Mouse (Mus musculus) embryonic facial prominence, embryonic 11.5 days (tissue): ENCODE data around the gene Mast4. TPM values are rescaled to one million over a fixed set of nuclear protein-coding genes. Genes with fewer than 3 reads are reported as not detected.

ENCODE experiments used
- ATAC-seq: fragments of 200-750 bp; cut with Nextera tagmentation; replicated peaks from 2 replicates; pipeline ENCODE4 v1.8.0; 2017; ENCODE audit warnings: low read depth; ENCODE audit not compliant: insufficient number of reproducible peaks, low FRiP score, low TSS enrichment
- DNase-seq: peaks from one replicate; pipeline ENCODE4 v3.0.0-alpha.2; 2015; ENCODE audit warnings: low spot score
- H3K27ac ChIP-seq: fragments of 300-500 bp; sonication (generic); replicated peaks from 2 replicates; pipeline ENCODE4 v1.5.1; 2014; ENCODE audit warnings: mild to moderate bottlenecking, low read depth, low read length, control low read depth
- H3K27me3 ChIP-seq: fragments of 300-500 bp; sonication (generic); 2 replicates; pipeline ENCODE4 v1.6.1; 2014; ENCODE audit warnings: mild to moderate bottlenecking, low read length, moderate library complexity, mixed read lengths; ENCODE audit not compliant: control insufficient read depth, insufficient read depth
- H3K36me3 ChIP-seq: fragments of 300-500 bp; sonication (generic); replicated peaks from 2 replicates; pipeline ENCODE4 v1.6.1; 2014; ENCODE audit warnings: low read depth, mild to moderate bottlenecking, low read length, moderate library complexity, mixed read lengths; ENCODE audit not compliant: control insufficient read depth, insufficient read depth
- H3K4me1 ChIP-seq: fragments of 300-500 bp; sonication (generic); 2 replicates; pipeline ENCODE4 v1.6.1; 2014; ENCODE audit warnings: low read length, mixed read lengths; ENCODE audit not compliant: control insufficient read depth, insufficient read depth
- H3K4me2 ChIP-seq: fragments of 300-500 bp; sonication (generic); 2 replicates; pipeline ENCODE4 v1.6.1; 2014; ENCODE audit warnings: low read depth, mild to moderate bottlenecking, control low read depth, low read length, moderate library complexity
- H3K4me3 ChIP-seq: fragments of 300-500 bp; sonication (generic); 2 replicates; pipeline ENCODE4 v1.5.1; 2014; ENCODE audit warnings: low read depth, low read length, control low read depth
- H3K9ac ChIP-seq: fragments of 300-500 bp; sonication (generic); replicated peaks from 2 replicates; pipeline ENCODE4 v1.6.1; 2014; ENCODE audit warnings: mild to moderate bottlenecking, control low read depth, low read length
- H3K9me3 ChIP-seq: fragments of 300-500 bp; sonication (generic); replicated peaks from 2 replicates; pipeline ENCODE4 v1.6.1; 2016; ENCODE audit warnings: mild to moderate bottlenecking, low read length, inconsistent platforms, mixed read lengths; ENCODE audit not compliant: control insufficient read depth
- WGBS: fragments of 180-500 bp; shearing (Covaris S2); extraction: QIAGEN DNeasy Blood & Tissue Kit; methylation state at CpG from one replicate; pipeline ENCODE4 v1.1.7; 2014; 5-methylcytosine and 5-hydroxymethylcytosine counted together
- polyA plus RNA-seq: library from polyadenylated mRNA; unstranded; fragments of >200 nt; fragmentation: Nextera tagmentation; extraction: Ambion mirVana; gene quantifications from 2 replicates; pipeline ENCODE4 v1.2.1, GENCODE M21; 2014

Mast4 gene
- polyA plus RNA-seq, 1 experiment from 2014 or later = 17.1 TPM

DNA sequence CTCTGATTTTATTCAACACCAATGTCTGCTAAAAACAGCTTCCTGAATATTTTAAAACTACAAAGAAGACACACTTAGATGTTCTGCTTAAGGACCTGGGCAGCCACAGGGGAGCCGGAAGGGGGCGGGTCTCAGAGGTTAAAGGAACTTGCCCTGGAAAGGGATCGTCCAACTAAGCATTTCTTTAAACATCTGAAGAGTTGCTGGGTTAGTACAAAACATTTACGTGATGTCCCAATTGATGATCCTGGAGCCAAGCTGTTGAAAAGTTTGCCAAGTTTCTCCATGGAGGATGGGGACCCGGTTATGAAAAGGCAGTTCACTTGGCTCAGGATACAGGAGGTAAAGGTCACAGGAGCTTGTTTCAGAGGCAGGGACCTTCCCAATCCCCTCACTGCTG lies 48.5 kb downstream of the Mast4 start:
- ATAC-seq (no peak), DNase-seq (no peak)
- WGBS = 72% methylated on average over 5 of the region's 5 CpGs
- H3K36me3 ChIP-seq = no peaks in the 10 kb centered on the region
- no peak overlapping the region for H3K4me3 ChIP-seq
- no peaks in the 10 kb centered on the region for H3K9me3 ChIP-seq
- H3K4me2 ChIP-seq = no peak overlapping the region
- no peaks in the 10 kb centered on the region for H3K4me1 ChIP-seq
- H3K9ac ChIP-seq = no peak overlapping the region
- H3K27ac ChIP-seq = no peak overlapping the region
- no peaks in the 10 kb centered on the region for H3K27me3 ChIP-seq

DNA sequence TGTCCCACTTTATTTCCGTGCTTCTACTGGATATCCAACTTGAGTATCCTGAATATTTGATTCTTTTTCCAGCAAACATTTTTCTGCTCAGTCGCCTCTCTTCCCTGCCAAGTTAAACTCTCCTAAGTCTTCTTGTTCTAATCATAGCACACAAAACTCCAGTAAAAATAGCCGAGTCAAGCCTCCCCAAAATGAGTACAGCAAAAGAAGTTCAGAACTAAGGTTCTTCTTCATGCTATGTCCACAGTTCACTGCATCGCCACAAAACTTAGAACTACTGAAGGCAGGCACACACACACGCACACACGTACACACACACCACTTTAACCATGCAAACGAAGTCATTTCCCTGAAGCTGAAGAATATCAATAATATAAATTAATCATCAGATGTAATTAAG lies 49.3 kb downstream of the Mast4 start:
- 94% methylated on average over 7 of the region's 7 CpGs for WGBS
- H3K4me3 ChIP-seq = no peak overlapping the region
- no peak for ATAC-seq

DNA sequence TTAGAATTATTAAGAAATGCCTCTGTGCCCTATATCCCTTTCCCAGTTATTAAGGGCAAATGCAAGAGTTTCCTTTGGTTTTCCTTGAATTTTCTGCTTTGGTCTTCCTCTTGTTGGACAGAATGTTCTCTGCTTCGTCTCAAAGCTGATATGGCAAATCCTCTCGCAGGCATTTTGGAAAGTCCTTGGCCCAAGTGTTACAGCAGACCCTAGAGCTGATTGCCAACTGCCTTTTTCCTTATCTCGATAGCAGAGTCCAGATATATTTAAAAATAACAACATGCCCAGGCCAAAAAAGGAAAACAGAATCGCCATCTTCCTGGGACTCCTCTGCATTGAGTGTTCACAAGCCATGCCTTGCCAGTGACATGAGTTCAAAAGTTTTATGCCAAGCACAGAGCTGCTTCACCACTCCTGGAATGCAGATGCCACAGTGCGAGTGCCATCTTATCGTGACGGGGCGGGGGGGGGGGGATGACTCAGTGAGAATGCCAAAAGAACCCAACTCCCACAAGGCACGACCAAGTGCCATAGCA lies 63.4 kb downstream of the Mast4 start:
- WGBS = 87% methylated on average over 9 of the region's 9 CpGs

More for the DNA sequence above, 49.3 kb downstream of the Mast4 start:
- Histone ChIP-seq H3K9me3 (no peaks in the 10 kb centered on the region), H3K27ac (no peak overlapping the region), H3K36me3 (no peaks in the 10 kb centered on the region), H3K4me1 (no peaks in the 10 kb centered on the region), H3K27me3 (no peaks in the 10 kb centered on the region), H3K4me2 (no peak overlapping the region), H3K9ac (no peak overlapping the region)
- no peak for DNase-seq

DNA sequence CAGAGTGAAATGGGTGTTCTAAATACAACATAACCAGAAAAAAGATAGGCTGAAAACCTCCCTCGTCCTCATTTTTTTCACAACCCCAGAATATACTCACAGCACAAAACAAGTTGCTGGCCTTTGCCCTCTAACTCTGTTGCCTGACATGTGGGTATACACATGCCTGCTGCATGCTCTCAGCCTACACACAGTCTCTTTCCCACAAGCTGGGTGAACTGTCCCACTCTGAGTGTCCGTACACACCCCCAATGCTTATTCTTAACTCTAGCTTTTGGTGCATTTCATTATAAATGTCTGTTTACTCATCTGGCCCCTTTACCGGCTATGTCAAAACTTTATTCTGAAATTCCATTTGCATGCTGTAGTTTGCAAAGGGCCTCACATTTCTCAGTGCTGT lies 71.6 kb downstream of the Mast4 start:
- DNase-seq = no peak
- ATAC-seq = no peak
- no peaks in the 10 kb centered on the region for H3K4me1 ChIP-seq
- H3K27me3 ChIP-seq = no peaks in the 10 kb centered on the region
- H3K4me2 ChIP-seq = no peak overlapping the region
- no peak overlapping the region for H3K4me3 ChIP-seq
- no peak overlapping the region for H3K27ac ChIP-seq
- WGBS = 79% methylated on average over 3 of the region's 3 CpGs
- no peaks in the 10 kb centered on the region for H3K9me3 ChIP-seq
- H3K36me3 ChIP-seq = no peaks in the 10 kb centered on the region
- no peak overlapping the region for H3K9ac ChIP-seq

More for the DNA sequence above, 63.4 kb downstream of the Mast4 start:
- H3K27ac ChIP-seq = no peak overlapping the region
- no peak overlapping the region for H3K9ac ChIP-seq
- H3K4me3 ChIP-seq = no peak overlapping the region
- DNase-seq (no peak), ATAC-seq (no peak)
- no peak overlapping the region for H3K4me2 ChIP-seq
- H3K27me3 ChIP-seq = no peaks in the 10 kb centered on the region
- no peaks in the 10 kb centered on the region for H3K36me3 ChIP-seq
- no peaks in the 10 kb centered on the region for H3K9me3 ChIP-seq
- no peaks in the 10 kb centered on the region; the same call in 1 of the 2 replicates for H3K4me1 ChIP-seq

DNA sequence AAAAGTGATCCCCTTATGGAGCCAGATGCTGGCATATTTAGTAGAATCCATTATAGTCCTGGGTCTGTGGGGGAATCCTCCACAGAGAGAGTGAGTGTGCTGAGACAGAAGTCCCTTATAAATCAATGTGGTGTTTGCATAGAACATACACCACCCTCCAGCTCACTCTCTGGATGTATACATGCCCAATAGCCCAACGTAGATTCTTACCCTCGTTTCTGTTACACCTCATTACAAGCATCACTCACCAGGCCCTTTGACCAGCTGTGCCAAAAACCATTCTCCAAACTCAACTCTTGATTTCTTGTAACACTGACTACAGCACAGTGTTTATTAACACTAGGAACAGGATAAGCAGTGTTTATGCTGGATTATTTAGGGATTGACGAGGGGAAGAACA lies 72.2 kb downstream of the Mast4 start:
- no peaks in the 10 kb centered on the region for H3K4me1 ChIP-seq
- H3K9ac ChIP-seq = no peak overlapping the region
- no peaks in the 10 kb centered on the region for H3K9me3 ChIP-seq
- no peak overlapping the region for H3K4me2 ChIP-seq
- H3K27ac ChIP-seq = no peak overlapping the region
- no peaks in the 10 kb centered on the region for H3K27me3 ChIP-seq
- no peak for DNase-seq
- no peak overlapping the region for H3K4me3 ChIP-seq
- no peak for ATAC-seq
- H3K36me3 ChIP-seq = no peaks in the 10 kb centered on the region
- WGBS = 73% methylated on average over 3 of the region's 3 CpGs

DNA sequence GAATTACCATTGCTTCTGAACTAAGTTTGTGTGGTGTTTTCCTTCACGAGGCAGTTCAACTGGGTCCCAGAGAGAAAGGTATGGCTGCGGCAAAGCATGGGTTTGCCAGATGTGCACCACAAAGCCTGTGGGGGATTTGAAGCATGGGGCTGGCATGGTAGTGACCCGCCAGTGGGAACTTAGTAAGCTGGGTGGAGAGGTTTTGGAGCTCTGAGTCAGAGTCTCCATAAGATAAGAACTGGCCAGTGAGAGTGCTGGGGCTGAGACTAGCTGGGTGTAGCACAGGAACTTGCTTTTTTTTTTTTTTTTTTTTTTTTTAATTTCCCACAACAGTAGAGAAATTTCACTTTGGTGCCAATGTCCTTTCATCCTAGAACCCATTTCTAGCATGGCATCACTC lies 73.9 kb downstream of the Mast4 start:
- no peak overlapping the region for H3K9ac ChIP-seq
- ATAC-seq = no peak
- no peaks in the 10 kb centered on the region for H3K4me1 ChIP-seq
- H3K4me2 ChIP-seq = no peak overlapping the region
- no peak overlapping the region for H3K4me3 ChIP-seq
- WGBS = 80% methylated on average over 3 of the region's 3 CpGs
- no peak for DNase-seq
- H3K27ac ChIP-seq = no peak overlapping the region
- H3K36me3 ChIP-seq = no peaks in the 10 kb centered on the region
- no peaks in the 10 kb centered on the region for H3K27me3 ChIP-seq
- H3K9me3 ChIP-seq = no peaks in the 10 kb centered on the region

DNA sequence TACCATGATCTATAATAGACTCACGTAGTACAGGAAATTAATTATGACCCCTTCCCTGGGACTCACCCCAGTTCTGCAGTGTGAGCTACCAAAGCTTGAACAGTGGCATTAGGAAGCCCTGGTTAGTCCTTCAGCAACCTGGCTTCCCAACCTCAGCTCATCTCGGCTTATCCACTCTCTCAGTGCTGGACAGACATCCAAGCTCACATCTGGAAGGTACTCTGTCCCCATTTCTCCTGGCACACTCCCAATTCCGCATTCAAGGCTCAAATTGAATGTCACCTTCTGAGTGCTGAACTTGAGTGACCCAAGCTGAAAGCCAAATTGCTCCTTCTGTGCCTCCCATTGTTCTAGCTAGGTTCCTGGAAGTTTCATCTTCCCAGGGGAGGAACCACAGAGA lies 76.2 kb downstream of the Mast4 start:
- 66% methylated on average over 3 of the region's 3 CpGs for WGBS
- ATAC-seq = no peak
- no peaks in the 10 kb centered on the region for H3K4me1 ChIP-seq

DNA sequence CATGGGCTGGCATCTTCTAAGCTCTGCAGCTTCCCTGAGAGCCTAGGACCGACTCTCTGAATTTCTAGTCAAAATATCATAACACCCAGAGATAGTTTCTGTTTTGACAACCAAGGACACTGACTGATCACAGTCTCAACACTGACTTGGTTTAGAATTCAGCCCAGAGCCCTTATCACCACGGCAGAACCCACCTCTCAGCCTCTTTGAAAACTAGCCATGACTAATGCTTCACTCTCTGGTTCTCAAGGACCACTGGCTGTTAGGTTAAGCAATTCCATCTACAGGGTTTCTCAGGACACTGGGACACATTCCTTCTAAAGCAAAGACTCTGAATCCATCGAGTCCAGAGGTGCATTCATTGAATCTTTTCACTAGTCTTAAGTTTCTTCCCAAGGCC lies 79.4 kb downstream of the Mast4 start:
- Histone ChIP-seq H3K9ac (no peak overlapping the region), H3K4me3 (no peak overlapping the region), H3K4me1 (no peaks in the 10 kb centered on the region), H3K9me3 (no peaks in the 10 kb centered on the region), H3K36me3 (no peaks in the 10 kb centered on the region), H3K27me3 (no peaks in the 10 kb centered on the region), H3K4me2 (no peak overlapping the region), H3K27ac (no peak overlapping the region)
- ATAC-seq = no peak
- no peak for DNase-seq
- WGBS = 67% methylated on average over 3 of the region's 3 CpGs

More for the DNA sequence above, 76.2 kb downstream of the Mast4 start:
- no peak overlapping the region for H3K4me3 ChIP-seq
- H3K9ac ChIP-seq = no peak overlapping the region
- no peaks in the 10 kb centered on the region for H3K36me3 ChIP-seq
- H3K27me3 ChIP-seq = no peaks in the 10 kb centered on the region
- no peak overlapping the region for H3K4me2 ChIP-seq
- no peaks in the 10 kb centered on the region for H3K9me3 ChIP-seq
- no peak overlapping the region for H3K27ac ChIP-seq
- DNase-seq = no peak
